Comparison of ENCODE assay signal across 24 mouse cellular contexts in the genomic region with DNA sequence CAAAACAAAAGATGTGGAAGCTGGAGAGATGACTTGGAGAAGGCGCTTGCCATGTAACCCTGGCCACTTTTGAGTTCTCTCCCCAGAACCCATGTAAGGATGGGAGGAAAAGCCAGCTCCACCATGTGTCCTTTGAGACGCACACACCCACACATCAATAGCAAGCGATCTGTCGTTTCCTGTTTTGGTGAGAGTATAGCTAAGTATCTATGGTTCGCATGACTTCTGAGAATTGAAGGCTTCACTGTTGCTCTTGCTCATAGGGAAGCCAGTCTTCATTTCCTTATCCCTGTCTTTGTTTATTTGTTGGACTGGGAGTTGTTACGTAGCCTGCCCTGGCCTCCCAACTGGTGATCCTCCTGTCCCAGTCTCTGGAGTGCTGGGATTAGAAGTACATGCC.
"Had no signal": no experiment of that assay in that cellular context is flagged by ENCODE, and none has a peak within 500 bp of the region (broad histone marks: within the 10 kb centered on the region; RNA-seq: fewer than 3 reads in every experiment).

No protein-coding gene starts in this region.

- H3K9me3 ChIP-seq: kidney, embryonic 15.5 days; limb, embryonic 10.5 days; liver, embryonic 12.5 days; liver, embryonic 15.5 days; megakaryocyte, embryonic 14.5 days; midbrain, embryonic 10.5 days; midbrain, embryonic 13.5 days; neural tube, embryonic 12.5 days; neural tube, embryonic 15.5 days had no signal

- H3K27me3 ChIP-seq: kidney, embryonic 15.5 days; limb, embryonic 13.5 days; liver, embryonic 12.5 days; liver, embryonic 15.5 days; lung, embryonic 15.5 days; megakaryocyte, embryonic 14.5 days; midbrain, embryonic 13.5 days; neural tube, embryonic 12.5 days; neural tube, embryonic 15.5 days had no signal

- H3K4me2 ChIP-seq: kidney, embryonic 15.5 days; limb, embryonic 13.5 days; liver, embryonic 12.5 days; liver, embryonic 15.5 days; lung, embryonic 15.5 days; midbrain, embryonic 13.5 days; neural tube, embryonic 12.5 days; neural tube, embryonic 15.5 days had no signal

- H3K9ac ChIP-seq: kidney, embryonic 15.5 days; limb, embryonic 13.5 days; liver, embryonic 12.5 days; liver, embryonic 15.5 days; lung, embryonic 15.5 days; midbrain, embryonic 13.5 days; neural tube, embryonic 12.5 days; neural tube, embryonic 15.5 days had no signal

- ATAC-seq: liver, embryonic 12.5 days; midbrain, embryonic 13.5 days; midbrain, embryonic 16.5 days had no signal

- DNase-seq: kidney, adult 2 months; kidney, postnatal 10 days; kidney, postnatal 36 days; liver; lung, adult 18-20 months; lung, postnatal 10 days; lung, postnatal 36 days; right cerebral cortex, adult 18-20 months; right cerebral cortex, postnatal 14 days; right cerebral cortex, postnatal 4 days; thymus, adult 18-20 months; thymus, postnatal 14 days had no signal

- H3K27ac ChIP-seq: kidney, embryonic 15.5 days; limb, embryonic 10.5 days; limb, embryonic 13.5 days; liver, embryonic 12.5 days; liver, embryonic 15.5 days; lung, embryonic 15.5 days; midbrain, embryonic 10.5 days; midbrain, embryonic 13.5 days; neural tube, embryonic 12.5 days; neural tube, embryonic 15.5 days had no signal

- H3K4me3 ChIP-seq: kidney, embryonic 15.5 days; limb, embryonic 10.5 days; limb, embryonic 13.5 days; liver, embryonic 12.5 days; liver, embryonic 15.5 days; lung, embryonic 15.5 days; megakaryocyte, embryonic 14.5 days; midbrain, embryonic 10.5 days; midbrain, embryonic 13.5 days; neural tube, embryonic 12.5 days; neural tube, embryonic 15.5 days had no signal

- H3K4me1 ChIP-seq: kidney, embryonic 15.5 days; limb, embryonic 10.5 days; limb, embryonic 13.5 days; liver, embryonic 12.5 days; liver, embryonic 15.5 days; lung, embryonic 15.5 days; megakaryocyte, embryonic 14.5 days; midbrain, embryonic 10.5 days; midbrain, embryonic 13.5 days; neural tube, embryonic 12.5 days; neural tube, embryonic 15.5 days had no signal
